Comparison of ENCODE assay signal across 19 mouse cellular contexts in the genomic region with DNA sequence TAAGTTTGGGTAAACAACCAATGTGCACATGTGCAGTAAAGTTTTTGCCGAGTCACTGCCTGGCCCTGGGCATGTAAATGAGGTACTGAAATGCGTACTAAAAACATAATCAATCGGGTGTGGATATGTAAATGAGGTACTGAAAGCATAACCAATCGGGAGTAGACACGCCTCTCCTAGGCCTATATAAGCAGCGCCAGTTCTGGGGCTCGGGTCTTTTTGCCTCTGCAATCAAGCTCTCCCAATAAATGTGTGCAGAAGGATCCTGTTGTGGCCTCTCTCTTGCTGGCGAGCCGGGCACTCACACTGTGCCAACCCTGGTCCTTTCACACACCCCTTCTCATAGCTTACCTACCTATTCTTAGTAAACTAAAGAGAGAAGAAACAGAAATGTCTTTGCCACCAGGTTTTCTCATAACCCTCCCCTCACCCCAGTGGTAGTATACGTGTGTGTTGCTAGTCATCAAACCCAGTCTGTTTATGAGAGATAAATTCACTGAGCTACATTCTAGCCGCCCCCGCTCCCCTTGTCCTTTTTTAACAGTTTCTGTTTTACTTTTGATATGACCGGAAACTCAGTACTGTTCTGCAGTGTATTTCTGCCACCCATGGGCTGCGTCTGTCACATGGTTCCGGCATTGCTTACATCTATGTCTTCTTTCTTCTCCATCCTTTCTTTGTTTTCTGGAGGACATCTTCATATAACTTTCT. TPM values are rescaled to one million over a fixed set of nuclear protein-coding genes. Genes with fewer than 3 reads are reported as not detected.
DNase-seq lines count a peak whose midpoint lies in the region; ATAC-seq and TF ChIP-seq lines count a peak whose summit lies in the region.
"Had no signal": no experiment of that assay in that cellular context is flagged by ENCODE, and none has a peak within 500 bp of the region (broad histone marks: within the 10 kb centered on the region; RNA-seq: fewer than 3 reads in every experiment).

No protein-coding gene starts in this region.

- no peaks in the 10 kb centered on the region for H3K27me3 ChIP-seq in midbrain, embryonic 11.5 days (ENCODE audit: control insufficient read depth, insufficient read depth, low read length)
- no peaks in the 10 kb centered on the region for H3K27me3 ChIP-seq in midbrain, embryonic 10.5 days (ENCODE audit: low read depth, poor library complexity, severe bottlenecking)
- H3K27me3 ChIP-seq in liver, postnatal 0 days (ENCODE audit: insufficient read depth, low read length) = no peaks in the 10 kb centered on the region
- H3K27me3 ChIP-seq in intestine, embryonic 16.5 days (replicated peaks; ENCODE audit: control insufficient read depth, insufficient read depth, low read length) = no peaks in the 10 kb centered on the region
- H3K27me3 ChIP-seq: embryonic facial prominence, embryonic 13.5 days; heart, embryonic 15.5 days; hindbrain, embryonic 13.5 days; stomach, embryonic 15.5 days had no signal

- no peak overlapping the region for H3K27ac ChIP-seq in midbrain, embryonic 11.5 days (ENCODE audit: low read depth, low read length)
- H3K27ac ChIP-seq in midbrain, embryonic 10.5 days (replicated peaks) = no peak overlapping the region
- no peak overlapping the region for H3K27ac ChIP-seq in liver, postnatal 0 days (ENCODE audit: low read depth)
- no peak overlapping the region for H3K27ac ChIP-seq in intestine, embryonic 16.5 days (ENCODE audit: low read length)
- H3K27ac ChIP-seq: embryonic facial prominence, embryonic 13.5 days; heart, embryonic 15.5 days; hindbrain, embryonic 13.5 days; stomach, embryonic 15.5 days had no signal

- H3K36me3 ChIP-seq in midbrain, embryonic 11.5 days (ENCODE audit: control insufficient read depth, insufficient read depth, low read length) = no peaks in the 10 kb centered on the region
- no peaks in the 10 kb centered on the region for H3K36me3 ChIP-seq in midbrain, embryonic 10.5 days
- no peaks in the 10 kb centered on the region for H3K36me3 ChIP-seq in liver, postnatal 0 days (replicated peaks; ENCODE audit: insufficient read depth, low read length)
- no peaks in the 10 kb centered on the region for H3K36me3 ChIP-seq in intestine, embryonic 16.5 days (ENCODE audit: control insufficient read depth, insufficient read depth, low read length)
- H3K36me3 ChIP-seq: embryonic facial prominence, embryonic 13.5 days; heart, embryonic 15.5 days; hindbrain, embryonic 13.5 days; stomach, embryonic 15.5 days had no signal

- no peak for ATAC-seq in midbrain, embryonic 11.5 days (ENCODE audit: low FRiP score)
- ATAC-seq in inflammation-experienced regulatory T-cells, adult 6 months = peak; percentile 96
- ATAC-seq in liver, postnatal 0 days = peak; percentile 65
- ATAC-seq in intestine, embryonic 16.5 days = no peak

- TF ChIP-seq CTCF in liver, postnatal 0 days (IDR thresholded peaks at IDR 0.05; ENCODE audit: low read depth) = no peak

- no peak overlapping the region for H3K4me3 ChIP-seq in midbrain, embryonic 11.5 days (ENCODE audit: low read depth, low read length)
- H3K4me3 ChIP-seq in midbrain, embryonic 10.5 days = no peak overlapping the region
- H3K4me3 ChIP-seq in liver, postnatal 0 days (ENCODE audit: low read depth, low read length) = no peak overlapping the region
- H3K4me3 ChIP-seq in intestine, embryonic 16.5 days (ENCODE audit: low read length) = no peak overlapping the region
- H3K4me3 ChIP-seq: embryonic facial prominence, embryonic 13.5 days; heart, embryonic 15.5 days; hindbrain, embryonic 13.5 days; stomach, embryonic 15.5 days had no signal

- no peak overlapping the region for H3K9ac ChIP-seq in midbrain, embryonic 11.5 days (ENCODE audit: low read length)
- H3K9ac ChIP-seq in liver, postnatal 0 days (replicated peaks) = no peak overlapping the region
- no peak overlapping the region for H3K9ac ChIP-seq in intestine, embryonic 16.5 days (ENCODE audit: low read depth, low read length)
- H3K9ac ChIP-seq: embryonic facial prominence, embryonic 13.5 days; heart, embryonic 15.5 days; hindbrain, embryonic 13.5 days; stomach, embryonic 15.5 days had no signal

- peak; percentile 21; the same call in 1 of the 2 replicates for TF ChIP-seq EP300 in liver, postnatal 0 days (IDR thresholded peaks at IDR 0.05; ENCODE audit: low read depth)

- H3K4me1 ChIP-seq in midbrain, embryonic 11.5 days (ENCODE audit: control insufficient read depth, insufficient read depth, low read length) = no peaks in the 10 kb centered on the region
- H3K4me1 ChIP-seq in midbrain, embryonic 10.5 days = no peaks in the 10 kb centered on the region
- no peaks in the 10 kb centered on the region for H3K4me1 ChIP-seq in liver, postnatal 0 days (ENCODE audit: insufficient read depth)
- no peaks in the 10 kb centered on the region for H3K4me1 ChIP-seq in intestine, embryonic 16.5 days (ENCODE audit: control insufficient read depth, insufficient read depth, low read length)
- H3K4me1 ChIP-seq: hindbrain, embryonic 13.5 days; stomach, embryonic 15.5 days had no signal

- no peak overlapping the region for H3K4me2 ChIP-seq in midbrain, embryonic 11.5 days
- no peak overlapping the region for H3K4me2 ChIP-seq in liver, postnatal 0 days (ENCODE audit: low read depth, low read length)
- H3K4me2 ChIP-seq in intestine, embryonic 16.5 days (ENCODE audit: low read depth, low read length) = no peak overlapping the region
- H3K4me2 ChIP-seq: embryonic facial prominence, embryonic 13.5 days; heart, embryonic 15.5 days; hindbrain, embryonic 13.5 days; stomach, embryonic 15.5 days had no signal

- peak; percentile 76 for DNase-seq in midbrain, embryonic 11.5 days (ENCODE audit: low spot score, missing footprints)
- no peak for DNase-seq in midbrain, embryonic 10.5 days (ENCODE audit: low spot score)
- DNase-seq in liver, postnatal 0 days = no peak
- no peak for DNase-seq in cerebellum, adult 11 months
- no peak for DNase-seq in cerebellum, adult 8-10 months
- no peak for DNase-seq in layer of hippocampus, adult 8-10 months (ENCODE audit: low spot score in 2 of 2)
- DNase-seq: cerebellum, adult 11-12 months; kidney, adult 18-20 months; kidney, postnatal 4 days; lung, postnatal 10 days; spleen, adult 18-20 months; thymus, postnatal 36 days had no signal

- no peaks in the 10 kb centered on the region for H3K9me3 ChIP-seq in midbrain, embryonic 11.5 days (ENCODE audit: control insufficient read depth, low read length)
- no peaks in the 10 kb centered on the region for H3K9me3 ChIP-seq in midbrain, embryonic 10.5 days (replicated peaks)
- H3K9me3 ChIP-seq in liver, postnatal 0 days (ENCODE audit: low read length) = peaks cover 12% of the 10 kb centered on the region; the same call in 1 of the 2 replicates
- H3K9me3 ChIP-seq in intestine, embryonic 16.5 days (ENCODE audit: control insufficient read depth, low read length) = no peaks in the 10 kb centered on the region
- H3K9me3 ChIP-seq: embryonic facial prominence, embryonic 13.5 days; heart, embryonic 15.5 days; hindbrain, embryonic 13.5 days; stomach, embryonic 15.5 days had no signal

- WGBS in midbrain, embryonic 11.5 days = 90% methylated on average over 15 of the region's 15 CpGs
- WGBS in midbrain, embryonic 10.5 days = 93% methylated on average over 15 of the region's 15 CpGs
- 81% methylated on average over 15 of the region's 15 CpGs for WGBS in liver, postnatal 0 days (ENCODE audit: insufficient replicate concordance)
- WGBS in intestine, embryonic 16.5 days = 93% methylated on average over 15 of the region's 15 CpGs

RNA-seq across cellular contexts. Expression of gene F2rl1, which starts 42.0 kb away (rescaled TPM):
- 0.23 and 0.49 TPM in 2 replicates for polyA plus RNA-seq in midbrain, embryonic 11.5 days (2014; fragmentation: Nextera tagmentation; extraction: Ambion mirVana)
- polyA plus RNA-seq in midbrain, embryonic 10.5 days (2016; fragmentation: Nextera tagmentation; extraction: Ambion mirVana) = 0.15 and 0.31 TPM in 2 replicates
- 10 to 100 TPM; 11.0 to 24.6 (median 12.1) TPM for polyA plus RNA-seq in inflammation-experienced regulatory T-cells, adult 6 months (2017; shearing (Covaris generic))
- 0.20 and 0.31 TPM in 2 replicates for polyA plus RNA-seq in liver, postnatal 0 days (2015; fragmentation: Nextera tagmentation; extraction: Ambion mirVana)
- polyA plus RNA-seq in intestine, embryonic 16.5 days (2015; fragmentation: Nextera tagmentation; extraction: Ambion mirVana) = 23.0 and 24.8 TPM in 2 replicates
- total RNA-seq in layer of hippocampus, adult 8-10 months (2022) = under 1 TPM in 3 of 4 experiments, not detected in 1; 0.26 to 0.32 (median 0.29) TPM
- polyA plus RNA-seq: forebrain, embryonic 11.5 days; hindbrain, embryonic 13.5 days had no signal

RNA-seq across cellular contexts. Expression of gene F2r, which starts 51.3 kb away (rescaled TPM):
- 129 and 143 TPM in 2 replicates for polyA plus RNA-seq in midbrain, embryonic 11.5 days (2014; fragmentation: Nextera tagmentation; extraction: Ambion mirVana)
- 117 and 122 TPM in 2 replicates for polyA plus RNA-seq in midbrain, embryonic 10.5 days (2016; fragmentation: Nextera tagmentation; extraction: Ambion mirVana)
- polyA plus RNA-seq in inflammation-experienced regulatory T-cells, adult 6 months (2017; shearing (Covaris generic)) = 10 to 100 TPM; 34.3 TPM
- 25.5 and 28.6 TPM in 2 replicates for polyA plus RNA-seq in liver, postnatal 0 days (2015; fragmentation: Nextera tagmentation; extraction: Ambion mirVana)
- 41.0 and 41.7 TPM in 2 replicates for polyA plus RNA-seq in intestine, embryonic 16.5 days (2015; fragmentation: Nextera tagmentation; extraction: Ambion mirVana)
- total RNA-seq in layer of hippocampus, adult 8-10 months (2022) = 1 to 10 TPM; 3.7 to 6.5 (median 5.1) TPM

Comparison
In these comparisons a context has a peak if more than half of its experiments do, and no peak if none do; other contexts are left out.
1. ATAC-seq: peak in inflammation-experienced regulatory T-cells, adult 6 months (single experiment) and liver, postnatal 0 days (single experiment); none in midbrain, embryonic 11.5 days (single experiment) and intestine, embryonic 16.5 days (single experiment).